8 mouse cellular contexts compared by ENCODE assay signal in the genomic region with DNA sequence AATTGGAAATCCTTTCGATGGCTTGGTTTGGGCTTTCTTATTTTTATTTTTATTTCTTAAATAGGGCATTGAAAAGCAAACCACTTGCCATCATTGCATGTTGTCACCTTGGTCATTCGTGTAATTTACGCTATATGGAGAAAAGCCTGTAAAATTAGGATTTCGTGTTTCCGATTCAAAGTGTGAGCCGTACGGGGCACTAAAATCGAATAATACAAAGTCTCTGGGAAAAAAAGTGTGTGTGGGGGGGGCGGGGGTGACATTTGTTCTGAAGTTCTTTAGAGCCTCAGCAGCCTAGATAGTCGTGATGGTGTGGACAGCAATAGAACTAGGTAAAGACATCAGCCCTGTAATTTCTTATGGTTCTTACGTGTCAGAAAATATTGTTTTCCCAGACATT. TPM values are rescaled to one million over a fixed set of nuclear protein-coding genes. Genes with fewer than 3 reads are reported as not detected.
A peak's percentile ranks its signal among the peaks of the same experiment; 100 is the strongest.
DNase-seq lines count a peak whose midpoint lies in the region; ATAC-seq and TF ChIP-seq lines count a peak whose summit lies in the region.

No protein-coding gene starts in this region.

- H3K4me1 ChIP-seq in kidney, embryonic 14.5 days (ENCODE audit: control insufficient read depth, insufficient read depth, low read length), result no peaks in the 10 kb centered on the region
- 0 out of 2 replicates have a peak, but pooled peaks cover 5% of the 10 kb centered on the region for H3K4me1 ChIP-seq in embryonic facial prominence, embryonic 10.5 days
- peaks cover 4% of the 10 kb centered on the region; the same call in 1 of the 2 replicates for H3K4me1 ChIP-seq in hindbrain, postnatal 0 days (ENCODE audit: insufficient read depth, low read length)
- no peaks in the 10 kb centered on the region for H3K4me1 ChIP-seq in midbrain, postnatal 0 days (ENCODE audit: insufficient read depth, low read length)

- peak overlapping the region; percentile 93 for H3K27ac ChIP-seq in kidney, embryonic 14.5 days (ENCODE audit: low read depth, low read length)
- H3K27ac ChIP-seq in embryonic facial prominence, embryonic 10.5 days (replicated peaks), result peak overlapping the region; percentile 98
- peak overlapping the region; percentile 100 for H3K27ac ChIP-seq in hindbrain, postnatal 0 days
- H3K27ac ChIP-seq in midbrain, postnatal 0 days (ENCODE audit: low read depth, low read length), result peak overlapping the region; percentile 100

- H3K9ac ChIP-seq in kidney, embryonic 14.5 days (ENCODE audit: low read depth, low read length), result peak overlapping the region; percentile 96
- H3K9ac ChIP-seq in hindbrain, postnatal 0 days (replicated peaks; ENCODE audit: low read length), result peak overlapping the region; percentile 97
- peak overlapping the region; percentile 98 for H3K9ac ChIP-seq in midbrain, postnatal 0 days (replicated peaks; ENCODE audit: low read length, poor library complexity, severe bottlenecking)

- peak overlapping the region; percentile 78 for H3K4me3 ChIP-seq in kidney, embryonic 14.5 days (ENCODE audit: low read length)
- peak overlapping the region; percentile 86 for H3K4me3 ChIP-seq in embryonic facial prominence, embryonic 10.5 days
- H3K4me3 ChIP-seq in hindbrain, postnatal 0 days (ENCODE audit: low read length), result peak overlapping the region; percentile 75
- peak overlapping the region; percentile 70 for H3K4me3 ChIP-seq in midbrain, postnatal 0 days (ENCODE audit: low read depth, low read length)

- H3K36me3 ChIP-seq in kidney, embryonic 14.5 days (ENCODE audit: control insufficient read depth, insufficient read depth, low read length), result no peaks in the 10 kb centered on the region
- peaks cover 11% of the 10 kb centered on the region; the same call in 1 of the 2 replicates for H3K36me3 ChIP-seq in embryonic facial prominence, embryonic 10.5 days (replicated peaks)
- H3K36me3 ChIP-seq in hindbrain, postnatal 0 days (ENCODE audit: insufficient read depth, low read length), result no peaks in the 10 kb centered on the region
- H3K36me3 ChIP-seq in midbrain, postnatal 0 days (ENCODE audit: insufficient read depth, low read length), result no peaks in the 10 kb centered on the region

- ATAC-seq in kidney, embryonic 14.5 days (ENCODE audit: low FRiP score, low TSS enrichment), result no peak
- ATAC-seq in hindbrain, postnatal 0 days, result no peak
- ATAC-seq in midbrain, postnatal 0 days (ENCODE audit: low FRiP score), result peak; percentile 22; the same call in 1 of the 2 replicates
- ATAC-seq in activated CD4-positive, CD25-positive, alpha-beta regulatory T cell, adult 4 months, result no peak

- H3K9me3 ChIP-seq in kidney, embryonic 14.5 days (ENCODE audit: control insufficient read depth, low read length), result peaks cover 2% of the 10 kb centered on the region; the same call in 1 of the 2 replicates
- 0 out of 2 replicates have a peak, but pooled peaks cover 3% of the 10 kb centered on the region for H3K9me3 ChIP-seq in embryonic facial prominence, embryonic 10.5 days
- no peaks in the 10 kb centered on the region for H3K9me3 ChIP-seq in hindbrain, postnatal 0 days (ENCODE audit: low read length)
- no peaks in the 10 kb centered on the region for H3K9me3 ChIP-seq in midbrain, postnatal 0 days (ENCODE audit: low read length)

- WGBS in kidney, embryonic 14.5 days, result 28% methylated on average over 11 of the region's 11 CpGs
- WGBS in embryonic facial prominence, embryonic 10.5 days, result 60% methylated on average over 11 of the region's 11 CpGs
- WGBS in hindbrain, postnatal 0 days, result 16% methylated on average over 11 of the region's 11 CpGs
- WGBS in midbrain, postnatal 0 days, result 13% methylated on average over 11 of the region's 11 CpGs

- no peak for DNase-seq in kidney, adult 9 months
- peak; percentile 20 for DNase-seq in embryonic facial prominence, embryonic 10.5 days (ENCODE audit: low spot score)
- DNase-seq in hindbrain, postnatal 0 days (ENCODE audit: low spot score), result peak; percentile 32
- peak; percentile 21 for DNase-seq in midbrain, postnatal 0 days (ENCODE audit: low spot score)
- DNase-seq in urinary bladder, postnatal 25 days (ENCODE audit: low spot score), result no peak
- DNase-seq in cerebellum, adult 9-11 months, result no peak

- H3K4me2 ChIP-seq in kidney, embryonic 14.5 days (replicated peaks; ENCODE audit: low read depth, low read length), result peak overlapping the region; percentile 75
- peak overlapping the region; percentile 76 for H3K4me2 ChIP-seq in hindbrain, postnatal 0 days (ENCODE audit: low read depth, low read length)
- peak overlapping the region; percentile 80 for H3K4me2 ChIP-seq in midbrain, postnatal 0 days (ENCODE audit: low read depth, low read length, poor library complexity, severe bottlenecking)

- no peak for TF ChIP-seq CTCF in hindbrain, postnatal 0 days (IDR thresholded peaks at IDR 0.05; ENCODE audit: low read depth)
- TF ChIP-seq CTCF in midbrain, postnatal 0 days (IDR thresholded peaks at IDR 0.05), result no peak

- no peaks in the 10 kb centered on the region for H3K27me3 ChIP-seq in kidney, embryonic 14.5 days (ENCODE audit: control insufficient read depth, insufficient read depth, low read length)
- H3K27me3 ChIP-seq in embryonic facial prominence, embryonic 10.5 days (replicated peaks; ENCODE audit: low read depth, poor library complexity, severe bottlenecking), result no peaks in the 10 kb centered on the region
- no peaks in the 10 kb centered on the region for H3K27me3 ChIP-seq in hindbrain, postnatal 0 days (ENCODE audit: insufficient read depth, low read length)
- no peaks in the 10 kb centered on the region for H3K27me3 ChIP-seq in midbrain, postnatal 0 days (ENCODE audit: insufficient read depth, low read length)

RNA-seq across cellular contexts. Expression of a gene that starts 1.2 kb away (rescaled TPM):
- polyA plus RNA-seq in kidney, embryonic 14.5 days (2014; fragmentation: Nextera tagmentation; extraction: Ambion mirVana), result 14.1 and 15.8 TPM in 2 replicates
- 13.2 and 13.9 TPM in 2 replicates for polyA plus RNA-seq in embryonic facial prominence, embryonic 10.5 days (2016; fragmentation: Nextera tagmentation; extraction: Ambion mirVana)
- total RNA-seq in hindbrain, postnatal 0 days (2014; rRNA removed), result 20.5 and 23.7 TPM in 2 replicates
- polyA plus RNA-seq in hindbrain, postnatal 0 days (2015; fragmentation: Nextera tagmentation; extraction: Ambion mirVana), result 23.5 and 23.7 TPM in 2 replicates
- 18.0 and 28.0 TPM in 2 replicates for total RNA-seq in midbrain, postnatal 0 days (2014; rRNA removed)
- polyA plus RNA-seq in midbrain, postnatal 0 days (2015; fragmentation: Nextera tagmentation; extraction: Ambion mirVana), result 24.7 and 26.0 TPM in 2 replicates
- 1 to 10 TPM in 1 of 2 experiments, under 1 TPM in 1; 0.36 to 1.5 TPM for polyA plus RNA-seq in activated CD4-positive, CD25-positive, alpha-beta regulatory T cell, adult 4 months (2017; shearing (Covaris generic))

Comparison
In these comparisons a context has a peak if more than half of its experiments do, and no peak if none do; other contexts are left out.
1. DNase-seq: peak in embryonic facial prominence, embryonic 10.5 days (single experiment), hindbrain, postnatal 0 days (single experiment) and midbrain, postnatal 0 days (single experiment); none in kidney, adult 9 months (single experiment), urinary bladder, postnatal 25 days (single experiment) and cerebellum, adult 9-11 months (single experiment).
2. Peak in every context shown above with its lines, with median percentiles within 50 percentile points of each other: H3K27ac ChIP-seq, H3K4me2 ChIP-seq, H3K4me3 ChIP-seq and H3K9ac ChIP-seq.